Mouse (Mus musculus) kidney, adult 8-10 months (tissue): ENCODE data around the gene Mboat2.
A peak's percentile ranks its signal among the peaks of the same experiment; 100 is the strongest.

ENCODE experiments used
- DNase-seq, 2 experiments: peaks; one replicate each; pipeline ENCODE4 v3.0.0; 2022

The Mboat2 gene

DNA sequence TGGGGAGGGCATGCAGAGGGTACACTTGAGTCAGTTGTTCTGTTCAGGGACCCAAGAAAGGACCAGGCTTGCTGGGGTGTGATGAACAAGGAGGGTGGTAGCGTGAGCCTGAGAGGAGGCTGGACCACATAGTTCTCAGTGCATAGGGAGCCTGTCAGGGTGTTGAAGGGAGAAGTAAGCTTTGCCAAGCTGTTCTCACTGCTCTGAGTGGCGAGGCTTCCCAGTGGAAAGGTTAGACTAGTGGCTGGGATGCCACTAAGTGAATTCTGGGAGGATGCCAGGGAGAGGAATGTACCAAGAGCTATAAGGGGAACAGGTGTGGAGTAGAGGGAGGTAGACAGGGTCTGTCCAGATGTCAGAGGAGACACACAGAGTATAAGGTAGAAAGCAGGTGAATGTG lies 77.2 kb downstream of the Mboat2 start:
- no peak for DNase-seq

DNA sequence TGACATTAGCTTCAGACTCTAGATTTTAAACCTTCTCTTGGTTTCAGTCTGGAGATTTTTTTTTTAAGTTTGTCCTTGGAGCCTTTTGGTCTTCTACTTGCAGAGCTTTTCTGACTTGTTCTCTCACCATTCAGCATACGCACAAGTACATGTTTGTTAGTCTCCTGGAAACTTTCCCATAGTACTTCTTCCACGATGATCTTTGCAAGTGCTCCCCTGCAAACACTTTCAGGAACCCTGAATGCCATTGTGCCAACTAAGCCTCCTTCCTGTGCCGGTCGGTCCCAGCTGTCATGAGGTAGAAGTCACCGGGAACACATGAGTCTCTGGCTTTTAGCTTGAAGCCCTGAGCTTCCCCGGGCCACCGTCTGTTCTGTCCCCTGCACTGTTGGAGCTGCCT lies 79.0 kb downstream of the Mboat2 start:
- no peak for DNase-seq

DNA sequence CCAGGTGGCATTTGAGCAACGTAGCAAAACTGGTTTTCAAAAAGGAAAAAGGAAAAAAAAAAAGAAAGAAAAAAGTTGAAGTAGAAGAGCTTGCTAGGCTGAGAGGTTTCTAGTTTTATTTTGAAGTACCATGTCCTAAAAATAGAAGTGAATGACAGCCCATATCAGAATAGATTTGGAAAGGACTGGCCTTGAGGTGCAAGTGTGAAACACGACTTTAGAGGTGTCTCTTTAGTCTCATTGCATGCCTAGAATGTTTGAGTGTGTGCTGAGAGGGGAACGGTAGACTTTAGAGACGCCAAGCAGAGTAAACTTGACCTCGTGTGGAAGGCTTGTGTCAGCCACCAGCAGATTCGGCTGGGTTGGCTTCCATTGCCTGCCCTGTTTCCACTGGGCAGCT lies 81.5 kb downstream of the Mboat2 start:
- no peak for DNase-seq

DNA sequence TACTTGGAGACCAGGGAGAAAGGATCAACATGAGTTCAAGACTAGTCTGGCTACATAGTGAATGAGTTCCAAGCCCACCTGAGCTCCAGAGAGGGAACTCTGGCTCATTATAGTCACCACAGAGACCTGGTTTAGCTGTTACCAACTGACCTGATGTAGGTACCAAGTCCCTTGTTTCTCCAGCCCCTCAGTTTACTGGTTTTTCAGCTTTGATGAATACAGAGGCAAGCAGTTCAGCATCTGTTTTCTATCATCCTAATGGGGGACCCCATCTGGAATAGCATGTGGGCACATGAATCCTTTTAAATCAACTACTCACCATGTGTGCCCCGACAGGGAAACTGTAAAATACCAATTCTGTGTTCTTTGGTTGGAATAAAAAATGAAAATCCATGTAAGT lies 82.2 kb downstream of the Mboat2 start:
- DNase-seq = no peak

DNA sequence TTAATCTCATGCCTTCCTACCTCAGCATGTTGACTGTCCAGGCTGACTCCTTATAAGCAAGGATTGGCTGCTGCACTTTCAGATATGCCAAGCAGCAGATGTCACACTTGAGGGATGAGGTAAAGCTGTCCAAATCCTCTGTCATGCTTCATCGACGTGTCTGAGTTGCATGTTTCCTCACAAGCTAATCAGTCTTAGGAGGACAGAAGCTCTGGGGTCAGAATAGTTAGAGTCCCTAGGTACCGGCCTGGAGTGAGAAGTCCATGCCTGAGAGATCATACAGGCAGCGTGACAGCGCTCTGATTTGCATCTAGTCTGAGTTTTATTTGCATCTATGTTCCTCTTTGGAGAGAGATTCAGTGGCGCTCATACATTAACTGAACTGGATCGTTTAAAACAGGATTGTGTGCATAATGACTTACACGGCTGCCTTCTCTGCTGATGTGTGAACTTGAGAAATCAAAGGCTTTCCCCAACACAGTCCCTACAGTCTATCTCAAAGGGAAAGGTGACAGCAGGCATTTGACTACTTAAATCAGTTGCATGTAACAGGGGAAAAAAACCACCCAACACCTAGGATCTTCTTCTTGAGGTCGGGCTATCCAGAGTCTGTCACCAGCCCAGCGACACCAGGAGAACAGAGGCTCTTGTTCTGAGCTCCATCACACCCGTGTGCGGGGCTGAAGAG lies 88.0 kb downstream of the Mboat2 start:
- DNase-seq = no peak

DNA sequence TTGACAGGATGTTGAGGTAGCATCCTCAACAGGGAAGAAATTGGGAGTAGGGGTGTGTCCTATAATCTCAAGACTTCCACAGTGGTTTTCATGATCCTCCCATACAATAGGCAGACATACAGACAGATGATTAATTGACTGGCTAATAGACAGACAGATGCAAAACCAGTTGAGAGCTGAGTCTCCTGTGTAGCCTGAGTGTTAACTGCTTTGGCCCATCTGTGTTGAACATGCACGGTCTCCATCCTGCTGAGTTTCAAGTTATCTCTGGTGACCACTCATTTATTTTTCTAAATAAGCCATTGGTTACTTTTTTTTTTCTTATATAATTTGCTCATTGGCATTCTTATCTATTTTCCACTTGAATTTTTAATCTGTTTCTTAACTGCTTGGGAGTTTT lies 90.2 kb downstream of the Mboat2 start:
- DNase-seq = no peak

DNA sequence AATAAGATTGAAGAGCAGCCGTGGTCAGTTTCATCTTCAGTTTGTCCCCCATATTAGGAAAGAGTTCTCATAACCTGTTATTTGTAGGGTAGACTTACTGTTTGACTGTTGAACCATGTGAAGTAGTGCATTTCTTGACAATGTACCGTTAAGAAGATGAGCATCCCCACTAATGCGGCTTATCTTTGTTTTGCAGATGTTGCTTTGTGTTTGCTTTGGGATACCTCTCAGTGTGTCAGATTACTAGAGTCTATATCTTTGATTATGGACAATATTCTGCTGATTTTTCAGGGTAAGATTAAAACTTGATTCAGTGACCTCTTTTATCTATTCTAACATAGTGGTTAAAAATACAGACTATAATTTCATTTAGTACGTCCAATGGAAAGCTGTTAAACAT lies 93.3 kb downstream of the Mboat2 start:
- no peak for DNase-seq

DNA sequence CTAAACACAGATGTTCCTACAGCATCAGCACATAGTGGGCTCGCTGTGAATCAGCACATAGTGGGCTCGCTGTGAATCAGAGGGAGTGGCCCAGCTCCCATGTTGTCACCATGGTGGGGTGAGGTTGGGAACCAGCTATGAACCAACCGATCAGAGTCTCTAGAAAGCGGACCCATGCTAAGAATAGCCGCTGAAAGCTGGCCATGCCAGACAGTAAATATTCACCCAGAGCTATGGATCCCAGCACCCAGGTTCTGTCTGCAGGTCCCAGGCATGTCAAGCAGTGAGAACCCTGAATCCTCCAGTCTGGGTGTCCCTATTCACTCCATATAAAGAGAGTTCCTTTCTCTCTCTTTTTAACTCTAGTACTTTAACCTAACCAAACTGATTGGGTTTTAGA lies 94.6 kb downstream of the Mboat2 start:
- DNase-seq = no peak

DNA sequence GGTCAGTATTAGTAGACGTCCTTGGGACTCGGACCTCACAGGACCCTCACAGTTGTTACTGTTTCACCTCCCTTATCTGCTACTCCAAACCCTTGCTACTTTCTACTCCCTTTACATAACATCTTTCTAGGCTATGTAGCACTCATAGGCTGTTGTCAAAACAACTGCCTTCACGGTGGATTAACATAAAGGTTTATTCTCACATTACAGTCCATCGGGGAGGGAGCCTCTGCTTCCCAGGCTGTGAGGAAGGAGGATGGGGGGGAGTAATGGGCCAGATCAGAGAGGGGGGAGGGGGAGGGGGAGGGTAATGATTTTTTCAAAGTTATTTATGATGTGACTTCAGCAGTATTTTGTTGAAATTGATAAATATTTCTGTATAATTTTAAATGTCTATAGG lies 95.0 kb downstream of the Mboat2 start:
- no peak for DNase-seq

DNA sequence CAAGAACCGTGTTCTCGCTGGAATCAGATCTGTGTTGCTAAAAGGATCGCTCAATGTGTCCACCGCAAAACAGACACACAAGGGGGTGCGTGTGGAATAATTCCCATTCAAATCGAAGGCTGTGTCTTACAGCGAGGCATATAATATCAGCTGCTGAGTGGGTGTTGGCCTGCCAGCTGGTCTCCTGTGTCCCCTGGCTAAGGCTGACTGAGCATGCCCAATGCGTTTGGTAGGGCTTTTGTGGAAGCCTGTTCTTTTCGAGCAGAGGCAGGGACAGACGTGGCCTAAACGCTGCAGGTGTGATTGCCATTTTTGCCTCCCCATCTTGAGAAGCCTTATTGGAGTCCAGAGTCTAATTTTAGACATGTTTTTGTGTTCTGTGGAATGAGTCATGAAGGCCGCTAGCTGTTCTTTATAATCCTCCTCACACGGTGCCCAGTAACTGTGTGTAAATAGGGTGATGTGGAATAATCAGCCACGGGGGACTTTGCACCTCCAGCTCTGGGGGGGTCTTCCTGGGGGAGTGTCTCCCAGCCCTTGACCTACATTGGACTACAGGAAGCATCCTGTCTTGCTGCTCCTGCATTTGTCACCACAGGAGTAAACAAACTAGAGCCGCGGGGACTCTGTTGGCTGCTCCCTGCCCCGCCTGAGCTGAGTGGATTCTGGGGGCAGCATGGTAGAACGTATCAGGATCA lies 97.5 kb downstream of the Mboat2 start:
- DNase-seq = no peak

DNA sequence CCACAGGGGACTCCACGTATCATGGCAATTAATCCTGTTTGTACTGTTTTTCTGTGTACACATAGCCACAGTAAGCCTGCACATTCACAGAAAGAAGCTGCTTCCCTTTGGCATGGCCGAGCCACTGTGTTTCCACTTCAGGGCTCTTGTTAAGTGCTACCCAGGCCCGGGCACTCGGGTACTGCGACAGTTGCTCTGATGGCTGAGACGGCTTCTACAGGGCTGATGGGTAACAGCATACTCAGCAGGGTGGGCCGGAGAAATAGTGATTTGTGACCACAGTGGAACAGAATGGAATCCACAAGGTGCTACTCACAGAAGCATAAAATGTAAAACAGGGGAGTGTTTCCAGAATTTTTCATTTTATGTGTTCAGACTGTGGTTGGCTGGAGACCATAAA lies 98.4 kb downstream of the Mboat2 start:
- DNase-seq = no peak

DNA sequence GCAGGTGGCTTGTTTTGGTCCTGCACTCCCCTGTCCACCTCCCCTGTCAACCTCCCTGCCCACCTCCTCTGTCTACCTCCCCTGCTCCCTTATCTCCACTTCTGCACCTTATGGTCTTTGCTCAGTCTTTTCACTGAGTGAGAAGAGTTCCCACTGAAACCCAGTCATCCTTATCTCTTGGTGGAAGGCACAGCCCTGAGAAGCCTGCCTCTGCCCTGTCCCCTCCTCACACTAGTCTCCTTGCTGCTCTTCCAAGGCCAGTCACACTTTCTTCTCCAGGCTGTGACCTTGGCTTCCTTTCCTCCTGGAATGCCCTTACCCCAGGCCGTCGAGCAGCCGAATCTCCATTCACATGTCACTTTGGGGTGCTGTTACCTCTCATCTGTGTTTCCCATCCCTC lies 100.1 kb downstream of the Mboat2 start:
- no peak for DNase-seq

DNA sequence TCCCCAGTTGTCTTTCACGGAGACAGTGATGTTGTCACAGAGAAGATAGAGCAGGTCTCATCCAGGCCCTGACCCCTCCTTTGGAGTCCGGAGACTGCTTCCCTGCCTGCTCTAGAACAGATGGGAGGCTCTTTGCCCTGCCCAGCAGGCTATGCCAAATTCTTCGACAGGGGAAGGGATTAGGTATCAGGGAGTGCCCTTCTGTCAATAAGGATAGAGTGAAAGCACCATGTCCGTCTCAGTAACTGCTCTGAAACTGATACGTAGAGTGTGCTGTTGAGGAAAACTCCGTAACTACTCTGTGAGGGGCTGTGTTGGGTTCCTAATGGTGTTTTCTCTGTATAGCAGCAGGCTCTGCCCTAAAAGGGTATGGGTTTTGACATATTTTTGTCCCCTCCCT lies 101.4 kb downstream of the Mboat2 start:
- no peak for DNase-seq

DNA sequence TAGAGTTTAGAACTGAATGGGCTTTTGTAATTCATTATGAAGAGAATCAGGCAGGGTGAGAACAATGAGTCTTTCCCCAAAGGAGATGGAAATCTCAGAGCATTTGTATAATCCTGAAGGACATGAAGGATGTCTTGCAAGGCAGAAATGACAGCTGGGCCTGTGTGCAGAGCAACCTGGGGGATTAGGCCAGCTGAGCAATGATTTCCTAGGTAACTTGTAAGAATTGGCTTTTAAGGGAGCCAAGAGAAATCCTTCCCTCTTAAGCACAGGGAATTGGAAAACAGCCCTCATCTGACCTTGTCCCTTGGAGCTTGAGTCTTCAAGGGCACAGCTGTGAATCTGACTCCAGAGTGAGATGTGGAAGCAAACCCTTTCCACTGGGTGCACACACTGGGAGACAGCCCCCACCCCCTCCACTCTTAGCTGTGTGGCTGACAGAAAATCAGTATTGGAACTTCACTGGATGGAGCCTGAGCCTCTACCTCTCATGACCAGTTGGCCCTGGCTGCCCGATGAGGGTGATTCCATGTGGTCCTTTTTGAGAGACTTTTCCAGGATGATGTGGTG lies 102.6 kb downstream of the Mboat2 start:
- DNase-seq = no peak

DNA sequence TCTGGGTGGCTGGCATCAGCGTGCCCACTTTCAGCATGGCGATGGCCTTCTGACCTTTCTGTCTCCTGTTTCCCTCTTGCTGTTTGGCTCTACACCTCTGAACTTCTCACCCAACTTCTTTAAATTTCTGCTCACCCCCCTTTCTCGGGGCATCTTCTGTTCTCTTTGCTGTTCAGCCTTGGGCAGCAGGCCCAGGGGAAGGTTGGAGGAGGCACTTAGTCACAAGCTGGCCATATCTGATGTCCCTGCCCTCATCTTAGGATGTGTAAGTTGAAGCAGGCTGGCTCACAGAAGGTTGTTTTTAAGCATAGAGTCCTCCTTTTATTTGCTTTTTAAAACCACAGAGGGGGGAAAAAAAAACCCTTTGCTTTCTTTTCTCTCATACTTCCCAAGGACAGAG lies 103.3 kb downstream of the Mboat2 start:
- no peak for DNase-seq

DNA sequence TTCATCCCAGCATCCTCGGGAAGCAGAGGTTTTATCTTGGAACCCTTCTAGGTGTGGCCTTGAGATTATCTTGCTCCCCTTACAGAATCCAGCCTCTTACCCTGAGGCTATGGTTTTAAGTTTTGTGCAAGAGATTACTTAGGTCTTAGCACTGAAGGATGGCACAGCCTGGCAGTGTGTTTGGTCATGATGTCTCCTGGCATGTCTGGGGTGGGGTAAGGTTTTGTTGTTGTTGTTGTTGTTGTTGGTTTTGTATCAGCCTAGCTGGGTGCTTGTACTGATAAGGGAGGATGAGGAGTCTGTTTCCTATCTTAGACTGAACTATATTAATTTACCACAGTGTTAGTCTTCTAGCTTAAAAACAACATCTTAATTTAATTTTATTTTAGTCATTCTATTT lies 105.6 kb downstream of the Mboat2 start:
- no peak for DNase-seq

DNA sequence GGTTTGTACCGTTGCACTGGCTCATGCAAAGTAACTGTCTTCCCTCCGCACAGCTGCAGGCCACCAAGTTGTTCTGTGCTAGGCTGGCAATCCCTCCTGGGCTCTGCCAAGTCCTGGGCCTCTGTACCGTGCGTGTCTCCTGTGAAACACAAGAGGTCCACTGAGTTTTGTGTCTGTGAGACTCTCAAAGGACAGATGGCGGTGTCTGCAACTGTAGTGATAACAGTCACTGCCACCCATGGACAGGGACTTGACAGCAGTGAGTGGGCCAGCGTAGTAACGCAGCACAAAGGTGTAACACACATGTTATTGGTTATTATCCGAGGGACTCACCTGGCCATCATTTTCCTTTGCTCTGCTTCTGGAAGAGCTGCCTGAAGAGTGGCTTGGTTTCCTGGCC lies 108.7 kb downstream of the Mboat2 start:
- no peak for DNase-seq

DNA sequence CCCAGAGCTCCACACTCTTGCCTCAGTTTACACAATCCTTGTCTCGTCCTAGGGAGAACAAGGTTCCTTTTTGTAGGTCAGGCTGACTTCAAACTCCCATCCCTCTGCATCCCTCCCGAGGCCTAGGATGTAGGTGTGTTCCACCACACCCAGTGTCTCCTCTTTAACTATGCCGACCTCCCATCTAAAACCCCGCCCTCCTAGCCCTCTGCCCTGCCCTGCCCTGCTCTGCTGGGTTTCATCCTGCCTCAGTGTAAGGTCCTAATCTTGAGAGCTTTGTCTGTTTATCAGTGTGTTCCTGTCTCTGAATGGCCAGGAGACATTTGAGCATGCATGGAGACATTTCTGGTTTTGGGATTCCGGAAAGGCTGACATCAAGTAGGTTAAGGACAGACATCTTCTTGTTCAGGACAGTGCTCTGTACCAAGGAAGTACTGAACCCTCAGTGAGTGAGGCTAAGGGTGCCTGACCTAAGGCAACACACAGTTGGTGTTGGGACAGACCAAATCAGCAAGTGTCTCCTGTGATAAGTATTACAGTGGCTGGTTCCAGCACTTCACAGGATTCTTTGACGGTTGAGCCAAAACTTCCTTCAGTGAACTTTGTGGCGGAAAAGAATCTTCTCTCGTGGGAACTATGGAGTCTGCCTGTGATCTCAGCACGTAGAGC lies 112.1 kb downstream of the Mboat2 start:
- DNase-seq = no peak

DNA sequence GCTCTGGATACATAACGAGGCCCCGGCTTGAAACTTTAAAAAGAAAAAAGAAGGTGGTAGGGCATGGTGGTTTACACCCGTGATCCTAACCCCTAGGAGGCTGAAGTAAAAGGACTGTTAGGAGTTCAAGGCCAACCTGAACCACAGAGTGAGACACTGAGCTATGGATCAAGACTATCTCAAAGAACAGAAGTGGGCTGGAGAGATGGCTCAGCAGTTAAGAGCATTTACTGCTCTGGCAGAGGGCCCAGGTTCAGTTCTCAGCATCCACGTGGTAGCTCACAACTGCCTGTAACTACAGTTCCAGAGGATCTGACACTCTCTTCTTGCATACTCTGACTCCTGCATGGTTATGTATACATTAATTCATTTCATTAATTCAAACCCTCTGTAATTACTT lies 112.7 kb downstream of the Mboat2 start:
- DNase-seq = no peak

DNA sequence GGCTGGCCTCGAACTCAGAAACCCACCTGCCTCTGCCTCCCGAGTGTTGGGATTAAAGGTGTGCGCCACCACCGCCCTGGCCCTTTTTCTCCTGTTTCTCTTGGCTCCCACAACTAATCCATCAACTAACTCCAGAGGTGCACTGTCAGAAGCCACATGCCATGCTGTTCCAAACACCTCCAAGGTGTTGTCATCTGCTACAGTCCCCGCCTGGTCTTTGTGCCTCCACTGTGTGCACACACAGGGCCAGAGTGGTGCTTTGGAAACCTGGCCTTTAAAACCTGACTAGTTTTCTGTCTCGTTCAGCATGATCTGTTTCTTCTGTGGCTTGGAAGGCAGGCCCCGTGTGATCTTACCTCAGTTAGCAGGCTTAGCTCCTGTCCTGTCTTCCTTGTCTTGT lies 113.9 kb downstream of the Mboat2 start:
- no peak for DNase-seq

DNA sequence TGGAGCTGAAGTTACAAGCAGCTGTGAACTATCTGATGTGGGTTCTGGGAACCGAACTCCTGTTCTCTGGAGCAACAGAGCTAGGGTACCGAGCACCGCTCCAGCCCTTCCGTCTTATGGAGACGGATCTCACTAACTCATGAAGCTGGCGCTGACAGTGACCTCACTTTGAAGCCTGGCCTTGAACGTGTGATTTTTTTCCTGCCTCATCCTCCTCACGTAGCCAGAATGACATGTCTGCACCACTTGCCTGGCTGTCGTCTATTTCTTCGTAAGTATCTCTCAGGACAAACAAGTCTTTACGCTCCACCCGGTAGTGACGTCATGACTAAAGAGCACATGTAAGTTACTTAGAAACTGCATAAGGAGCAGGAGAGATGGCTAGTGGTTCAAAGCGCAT lies 116.4 kb downstream of the Mboat2 start:
- no peak for DNase-seq

DNA sequence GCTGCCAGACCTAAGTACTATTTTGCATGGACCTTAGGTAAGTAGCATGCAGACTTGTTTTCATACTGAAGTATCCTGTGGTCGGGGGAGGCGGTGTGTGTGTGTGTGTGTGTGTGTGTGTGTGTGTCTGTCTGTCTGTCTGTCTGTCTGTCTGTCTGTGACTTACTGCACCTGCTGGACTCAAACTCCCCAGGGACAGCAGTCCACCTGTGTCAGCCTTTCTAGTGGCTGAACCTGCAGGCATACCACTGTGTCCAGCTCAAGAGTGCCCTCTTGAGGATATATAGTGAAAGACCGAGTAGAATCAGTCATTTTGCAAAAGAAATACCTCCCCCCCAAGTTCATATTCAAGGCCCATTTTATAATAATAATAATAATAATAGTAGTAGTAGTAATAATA lies 117.7 kb downstream of the Mboat2 start:
- DNase-seq = peak; percentile 41 to 50

DNA sequence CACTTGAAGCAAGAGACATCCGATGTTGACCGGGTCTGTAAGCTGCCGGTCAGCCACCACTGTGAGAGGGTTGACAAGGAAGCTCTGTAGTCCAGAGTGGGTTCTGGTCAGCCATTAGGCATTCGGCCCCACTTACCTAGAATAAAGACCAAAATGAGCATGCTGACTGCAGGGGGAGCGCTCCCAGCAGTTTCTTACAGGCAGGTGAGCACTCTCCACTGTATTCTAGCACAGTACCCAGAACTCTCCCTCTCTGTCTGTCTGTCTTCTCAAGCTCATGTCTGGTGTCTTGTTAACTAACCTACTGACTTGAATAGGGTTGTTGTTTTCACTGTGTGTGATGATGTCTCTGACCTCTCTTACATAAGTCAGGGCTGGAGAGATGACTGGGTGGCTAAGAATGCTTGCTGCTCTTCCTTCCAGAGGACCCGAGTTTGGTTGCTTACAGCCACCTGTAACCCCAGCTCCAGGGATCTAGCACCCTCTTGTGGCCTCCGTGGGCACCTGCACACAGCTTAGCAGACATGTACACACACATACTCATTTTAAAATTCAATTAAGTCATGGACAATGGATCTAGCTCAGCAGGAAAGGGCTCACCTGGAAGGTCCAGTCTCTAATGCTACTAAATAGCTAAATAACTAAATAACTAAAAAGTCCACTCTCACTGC lies 119.8 kb downstream of the Mboat2 start:
- DNase-seq = no peak

DNA sequence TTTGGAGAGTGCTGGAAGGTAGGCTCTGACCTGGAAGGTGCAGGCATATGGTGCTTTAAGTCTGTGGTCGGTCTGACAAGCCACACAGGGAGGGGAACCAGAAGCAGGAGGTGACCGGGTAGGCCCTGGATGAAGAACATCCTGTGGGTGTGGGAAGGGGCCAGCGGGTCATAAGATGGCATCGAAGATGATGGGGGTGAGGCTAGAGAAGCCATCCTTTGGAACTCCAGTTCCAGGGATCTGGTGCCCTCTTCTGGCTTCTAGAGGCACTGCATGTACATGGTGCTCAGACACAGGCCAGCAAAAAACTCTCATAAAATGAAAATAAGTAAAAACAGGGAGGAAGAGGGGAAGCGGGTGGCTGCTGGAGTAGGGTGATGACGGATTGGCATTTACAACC lies 121.5 kb downstream of the Mboat2 start:
- DNase-seq = peak; percentile 47 to 70
